Mouse (Mus musculus) thymus, postnatal 25 days (tissue): ENCODE results near the gene Tmie.

Source experiments
- DNase-seq: peaks from one replicate; pipeline ENCODE4 v3.0.0; 2022

The Tmie gene

DNA sequence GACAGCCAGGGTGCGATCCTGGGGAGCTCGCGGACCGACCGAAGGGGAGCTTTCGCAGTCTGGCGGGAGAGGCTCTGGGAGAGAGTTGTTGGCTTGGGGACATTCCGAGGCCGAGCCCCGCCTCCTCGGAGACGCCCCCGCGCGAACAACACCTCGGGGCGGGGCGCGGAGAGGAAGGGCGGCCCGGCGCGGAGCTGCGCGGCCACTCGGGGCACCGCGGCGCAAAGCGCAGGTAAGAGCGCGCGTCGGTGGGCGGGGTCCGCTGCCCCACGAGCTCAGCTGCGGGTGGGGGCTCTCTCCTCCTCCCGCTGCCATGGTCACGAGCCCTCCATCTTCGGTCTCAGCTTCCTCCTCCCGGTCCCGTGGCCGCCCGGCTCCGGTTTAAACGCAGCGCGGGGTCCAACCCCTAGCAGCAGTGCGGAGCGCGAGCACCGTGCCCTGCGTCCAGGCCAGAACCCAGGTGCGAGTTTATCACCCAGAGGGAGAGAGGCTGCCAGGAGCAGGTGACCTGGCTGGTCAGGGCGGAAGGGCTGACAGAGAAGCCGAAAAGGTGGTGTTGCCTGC, at the start of gene Tmie:
TSS of gene Tmie (minus strand) at position 116 of the 564 bp plus-strand sequence.
- DNase-seq, result peak; percentile 83

DNA sequence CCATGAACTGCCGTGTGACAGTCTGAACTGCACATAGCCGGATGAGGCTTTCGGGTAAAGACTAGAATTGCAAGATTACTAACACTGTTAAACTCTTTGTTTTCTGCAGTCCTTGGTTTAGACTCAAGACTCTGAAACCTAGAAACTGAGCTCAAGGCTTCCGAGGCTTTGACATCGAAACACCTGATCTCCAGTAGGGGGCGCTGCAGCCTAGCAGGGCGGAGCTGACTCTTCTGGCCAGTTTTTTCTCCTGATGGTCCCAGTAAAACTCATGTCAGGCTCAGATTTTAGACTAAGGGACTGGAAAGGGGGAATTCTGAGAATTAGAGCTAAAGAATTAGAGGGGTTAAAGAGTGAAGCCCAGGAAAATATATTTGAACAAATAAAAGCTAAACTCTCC, 42.8 kb upstream of the Tmie start:
- DNase-seq, result peak; percentile 86

- DNase-seq, result peak; percentile 70
Measured at GRCm38 (mm10) chr9:110920665-110921419, 40.9 kb upstream of the Tmie start.

GRCm38 (mm10) chr9:110916786-110917185, 36.9 kb upstream of the Tmie start, which contains the start of gene Fam240a:
TSS of gene Fam240a (minus strand) at chr9:110916861.
- DNase-seq, result no peak

DNA sequence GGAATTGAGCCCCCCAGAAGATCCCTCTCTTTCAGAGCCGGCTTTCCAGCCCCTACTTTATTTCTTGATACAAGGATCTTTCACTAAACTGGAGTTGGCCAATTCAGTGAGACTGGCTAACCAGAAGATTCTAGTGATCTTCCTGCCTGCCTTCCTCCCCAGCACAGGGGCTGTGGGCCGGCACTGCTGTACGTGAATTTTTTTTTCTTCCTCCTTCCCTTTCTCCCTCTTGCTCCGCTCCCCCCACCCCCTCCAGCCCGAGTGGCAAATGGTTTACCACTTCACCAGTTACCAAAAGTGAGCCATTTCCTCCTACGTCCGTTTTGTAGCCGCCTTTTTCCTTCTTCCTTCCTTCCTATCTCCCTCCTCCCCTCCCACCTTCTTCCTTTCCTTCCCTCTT, 35.6 kb upstream of the Tmie start:
- peak; percentile 47 for DNase-seq

DNA sequence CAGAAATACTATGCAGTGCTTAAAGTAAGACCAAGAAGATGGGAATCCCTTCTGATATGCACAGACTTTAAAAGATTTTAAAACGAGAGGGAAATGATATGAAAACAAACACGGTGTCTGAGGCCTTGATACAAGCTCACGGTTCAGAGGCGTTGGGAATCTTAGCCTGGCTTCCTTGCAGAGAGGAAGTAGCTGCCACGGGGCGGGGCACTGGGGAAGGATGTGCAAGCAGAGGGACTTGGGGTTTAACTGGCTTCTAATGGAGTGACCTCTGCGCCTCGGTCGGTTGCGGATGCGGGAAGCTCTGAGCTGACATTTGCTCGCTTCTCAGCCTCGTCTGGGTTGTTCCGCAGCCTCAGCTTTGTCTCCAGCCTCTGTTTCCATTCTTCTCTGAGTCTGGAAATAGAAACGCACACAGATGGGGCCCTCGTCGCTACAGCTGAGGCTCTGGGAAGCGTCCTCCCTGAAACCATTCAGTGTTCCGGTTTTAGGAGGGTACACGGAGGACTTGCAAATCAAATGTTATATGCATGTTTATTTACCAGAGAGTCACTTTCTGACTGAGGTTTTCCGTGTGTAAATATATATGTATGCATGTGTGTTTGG, 34.8 kb upstream of the Tmie start:
- peak; percentile 29 for DNase-seq

- peak; percentile 57 for DNase-seq
Measured at GRCm38 (mm10) chr9:110909371-110909967, 29.6 kb upstream of the Tmie start.

DNA sequence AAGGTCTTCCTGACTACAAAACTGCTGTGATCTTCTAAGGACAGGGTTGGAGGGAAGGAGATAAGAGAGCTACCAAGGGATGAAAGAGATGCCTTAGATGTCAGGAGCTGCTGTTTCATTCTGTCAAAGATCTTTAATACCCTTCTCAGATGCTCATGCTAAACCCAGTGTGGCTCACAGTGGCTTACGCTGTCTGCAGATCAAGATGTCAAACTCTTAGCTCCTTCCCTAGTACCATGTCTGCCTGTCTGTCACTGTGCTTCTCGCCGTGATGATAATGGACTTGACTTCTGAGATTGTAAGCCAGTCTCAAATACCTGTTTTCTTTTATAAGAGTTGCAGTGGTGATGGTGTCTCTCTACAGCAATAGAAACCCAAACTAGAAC, 28.7 kb upstream of the Tmie start:
- DNase-seq, result peak; percentile 60

DNA sequence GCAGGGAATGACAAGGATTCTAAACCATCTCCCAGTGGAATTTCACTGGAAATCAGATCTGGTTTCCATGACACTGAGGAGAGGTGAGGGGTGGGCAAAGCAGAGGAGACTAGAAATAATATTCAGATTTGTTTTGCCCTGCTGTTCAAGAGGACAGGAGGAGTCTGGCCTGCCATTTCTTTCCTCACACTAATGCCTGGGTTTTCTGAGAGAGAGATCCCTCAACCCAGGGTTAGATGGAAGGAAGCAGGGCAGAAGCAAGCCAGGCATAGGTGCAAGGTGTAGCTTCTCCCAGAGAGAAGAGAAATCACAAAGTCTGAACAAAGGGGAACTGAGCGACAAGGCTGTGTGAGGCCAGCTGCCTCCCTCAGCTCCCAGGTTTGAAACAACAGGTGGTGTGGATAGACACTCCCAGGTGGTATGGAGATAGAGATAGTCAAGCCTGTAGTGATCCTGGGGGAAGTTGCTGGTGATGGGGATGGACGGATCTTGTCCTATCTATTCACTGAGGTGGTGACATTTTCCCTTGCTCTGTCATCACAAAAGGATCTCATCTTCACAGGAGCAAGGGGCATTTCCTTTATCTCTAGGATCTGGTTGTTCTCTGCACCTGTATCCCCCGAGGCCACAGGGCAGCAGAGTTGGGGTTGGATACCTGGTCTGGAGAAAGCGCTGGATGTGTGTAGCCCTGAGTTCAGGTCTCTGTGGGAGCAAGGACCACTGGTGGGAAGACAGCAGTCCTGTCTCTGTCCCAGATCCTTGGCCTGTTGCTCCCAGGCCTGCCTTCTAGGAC, 28.1 kb upstream of the Tmie start:
- peak; percentile 67 for DNase-seq

DNA sequence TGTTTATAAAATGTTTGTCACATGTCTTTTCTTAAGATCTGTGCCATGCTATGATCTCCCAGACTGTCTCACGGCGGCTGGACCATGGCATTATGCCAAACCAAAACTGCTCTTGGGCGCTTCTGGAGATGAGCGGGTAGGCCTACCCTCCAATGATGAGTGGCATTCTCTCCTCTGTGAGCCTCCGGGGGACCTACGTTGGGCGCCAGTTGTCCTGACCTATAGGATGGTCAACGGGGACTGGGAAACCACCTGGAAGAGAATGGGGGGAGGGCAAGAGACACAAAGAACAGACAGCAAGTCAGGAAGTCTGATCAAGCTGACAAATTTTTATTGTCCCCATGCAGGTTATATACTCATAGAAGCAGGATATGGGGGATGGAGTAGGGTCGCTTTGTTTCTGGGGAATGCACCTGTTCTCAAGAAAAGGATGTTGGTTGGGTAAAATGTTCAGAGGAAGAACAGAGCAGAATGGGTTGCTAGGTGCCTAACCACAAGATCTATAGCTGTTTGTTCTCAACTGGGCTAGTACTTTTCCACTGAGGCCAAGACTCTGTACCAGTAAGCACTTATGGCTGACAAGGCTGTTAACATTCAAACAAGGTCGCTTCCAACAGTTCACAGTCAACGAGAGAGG, 27.4 kb upstream of the Tmie start:
- peak; percentile 69 for DNase-seq

DNA sequence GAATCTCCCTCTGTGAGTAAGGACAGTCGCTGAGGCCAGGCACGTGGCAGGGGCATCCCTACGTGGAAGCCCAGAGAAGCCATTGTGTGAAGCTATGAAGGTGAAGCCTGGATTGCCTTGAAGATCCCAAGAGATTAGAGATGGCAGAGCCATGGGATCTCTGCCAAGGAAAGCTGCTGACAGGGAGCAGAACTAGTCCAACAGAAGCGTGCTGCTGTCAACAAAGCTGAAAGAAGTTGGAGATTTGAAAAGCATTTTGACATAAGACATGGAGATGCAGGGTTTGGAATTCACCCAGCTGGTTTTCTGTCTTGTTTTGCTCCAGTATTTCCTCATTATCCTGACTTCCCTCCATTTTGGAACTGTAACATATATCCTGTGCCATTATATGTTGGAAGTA, 22.4 kb upstream of the Tmie start:
- no peak for DNase-seq

DNA sequence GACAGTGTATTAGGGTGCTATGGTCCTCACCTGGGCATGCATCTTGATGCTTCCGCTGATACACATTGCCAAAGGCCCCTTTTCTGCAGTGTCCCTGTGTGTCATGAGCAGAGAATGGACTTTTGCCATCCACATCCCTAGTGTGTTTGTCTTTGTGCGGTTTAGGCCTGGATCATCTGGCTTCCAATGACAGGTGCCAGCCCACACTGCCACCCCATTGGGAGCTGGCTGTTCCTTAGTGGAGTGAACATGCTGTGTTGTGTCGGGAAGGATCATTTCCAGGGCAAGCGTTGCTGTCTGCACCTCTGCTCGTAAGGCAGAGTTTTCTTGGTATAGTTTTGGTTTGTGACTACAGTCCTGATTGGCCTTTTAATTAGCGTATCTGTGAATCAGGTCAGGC, 21.3 kb upstream of the Tmie start:
- no peak for DNase-seq

DNA sequence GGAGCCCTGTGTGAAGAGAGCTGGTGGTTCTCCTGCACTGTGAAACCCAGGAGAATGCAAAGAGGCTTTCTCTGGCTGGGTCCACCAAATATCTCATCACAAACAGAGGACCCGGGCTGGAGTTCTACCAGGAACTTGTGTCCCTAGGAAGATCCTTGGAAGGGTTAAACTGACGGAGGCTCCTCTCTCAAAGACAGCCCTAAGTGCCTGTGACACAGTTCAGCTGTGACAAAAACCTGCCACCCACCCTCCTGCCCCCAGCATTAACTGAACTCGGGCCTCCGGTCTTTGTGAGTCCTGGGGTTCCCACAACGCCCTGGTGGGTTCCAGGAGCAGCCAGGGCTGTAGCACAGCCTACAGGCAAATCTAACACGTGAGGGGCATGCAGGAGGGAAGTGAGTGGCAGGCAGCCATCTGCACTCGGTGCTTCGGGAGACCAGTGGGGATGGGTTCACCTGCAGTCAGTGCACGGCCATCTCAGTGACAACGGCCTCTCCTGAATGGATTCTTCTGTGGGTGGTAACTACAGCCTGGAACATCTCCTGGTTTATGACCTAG, 19.6 kb upstream of the Tmie start:
- DNase-seq, result no peak

DNA sequence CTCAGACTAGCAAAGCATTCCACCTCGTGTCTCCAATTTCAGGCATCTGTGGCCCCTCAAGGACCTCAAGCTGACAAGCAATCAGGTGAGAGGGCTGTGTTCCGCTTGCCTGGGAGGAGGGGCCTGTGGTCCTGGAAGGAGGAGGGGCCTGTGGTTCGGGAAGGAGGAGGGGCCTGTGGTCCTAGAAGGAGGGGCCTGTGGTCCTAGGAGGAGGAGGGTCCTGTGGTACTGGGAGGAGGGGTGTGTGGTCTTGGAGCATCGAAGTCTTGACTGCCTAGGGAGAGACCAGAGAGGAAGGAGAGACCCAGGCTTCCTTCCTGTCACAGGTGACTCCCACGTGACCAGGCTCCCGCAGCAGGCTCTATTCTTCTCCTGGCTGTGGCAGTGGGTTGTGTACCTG, 16.7 kb upstream of the Tmie start:
- peak; percentile 95 for DNase-seq

DNA sequence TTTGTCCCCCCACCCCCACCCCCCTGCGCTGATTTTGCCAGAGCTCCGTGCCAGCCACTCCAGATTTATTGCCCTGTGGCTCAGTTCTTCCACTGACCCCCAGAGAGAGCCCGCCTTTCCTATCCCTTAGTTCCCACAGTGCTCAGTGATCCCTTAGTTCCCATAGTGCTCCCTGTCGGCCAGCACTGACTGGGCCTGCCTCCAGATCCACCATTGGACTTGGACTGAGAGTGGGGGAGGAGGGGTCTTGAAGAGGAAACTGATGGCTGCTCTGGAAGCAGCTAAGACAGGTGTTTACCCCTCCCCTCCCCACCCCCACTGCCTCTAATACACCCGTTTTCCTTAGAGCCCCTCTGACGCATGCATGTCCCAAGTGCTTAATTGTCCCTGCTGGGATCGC, 16.1 kb upstream of the Tmie start:
- no peak for DNase-seq

- DNase-seq, result peak; percentile 89
Measured at GRCm38 (mm10) chr9:110895507-110895906, 15.6 kb upstream of the Tmie start.

GRCm38 (mm10) chr9:110893429-110893828, 13.5 kb upstream of the Tmie start:
- DNase-seq, result no peak

- DNase-seq, result no peak
Measured at GRCm38 (mm10) chr9:110892552-110892951, 12.6 kb upstream of the Tmie start.

DNA sequence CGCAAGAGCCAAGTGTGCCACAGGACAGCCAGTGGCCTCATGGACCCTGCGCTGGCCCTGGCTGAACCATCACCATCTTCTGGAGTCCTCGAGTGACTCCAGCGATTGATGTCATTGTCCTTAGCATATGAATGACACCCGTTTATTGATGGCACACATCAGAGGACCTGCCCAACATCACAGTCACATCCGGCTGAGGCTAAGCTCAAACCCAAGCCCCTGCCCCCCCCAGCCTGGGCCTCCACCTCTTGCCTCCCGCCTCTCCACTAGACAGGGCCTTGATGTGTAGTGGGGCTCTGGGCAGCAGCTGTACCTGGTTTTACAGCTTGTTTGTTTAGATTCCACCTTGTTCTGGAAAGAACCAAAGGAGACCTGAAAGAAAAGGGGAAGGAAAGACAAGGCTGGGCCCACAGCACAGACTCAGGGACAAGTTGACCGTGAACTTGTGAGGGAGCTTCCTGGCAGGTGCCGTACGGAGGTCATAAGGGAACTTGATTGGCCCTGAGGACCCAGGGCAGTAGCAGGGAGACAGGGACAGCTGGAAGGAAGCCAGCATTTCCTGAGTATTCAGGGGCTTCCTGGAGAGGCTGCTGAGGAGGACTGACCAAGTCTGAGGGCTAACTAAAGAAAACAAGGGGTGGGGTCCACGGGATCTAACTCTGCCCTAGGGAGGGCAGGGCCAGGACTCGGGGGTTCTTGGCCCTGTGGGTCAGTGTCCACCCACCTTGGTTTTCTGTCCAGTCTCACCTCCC, 11.3 kb upstream of the Tmie start:
- DNase-seq, result peak; percentile 43

DNA sequence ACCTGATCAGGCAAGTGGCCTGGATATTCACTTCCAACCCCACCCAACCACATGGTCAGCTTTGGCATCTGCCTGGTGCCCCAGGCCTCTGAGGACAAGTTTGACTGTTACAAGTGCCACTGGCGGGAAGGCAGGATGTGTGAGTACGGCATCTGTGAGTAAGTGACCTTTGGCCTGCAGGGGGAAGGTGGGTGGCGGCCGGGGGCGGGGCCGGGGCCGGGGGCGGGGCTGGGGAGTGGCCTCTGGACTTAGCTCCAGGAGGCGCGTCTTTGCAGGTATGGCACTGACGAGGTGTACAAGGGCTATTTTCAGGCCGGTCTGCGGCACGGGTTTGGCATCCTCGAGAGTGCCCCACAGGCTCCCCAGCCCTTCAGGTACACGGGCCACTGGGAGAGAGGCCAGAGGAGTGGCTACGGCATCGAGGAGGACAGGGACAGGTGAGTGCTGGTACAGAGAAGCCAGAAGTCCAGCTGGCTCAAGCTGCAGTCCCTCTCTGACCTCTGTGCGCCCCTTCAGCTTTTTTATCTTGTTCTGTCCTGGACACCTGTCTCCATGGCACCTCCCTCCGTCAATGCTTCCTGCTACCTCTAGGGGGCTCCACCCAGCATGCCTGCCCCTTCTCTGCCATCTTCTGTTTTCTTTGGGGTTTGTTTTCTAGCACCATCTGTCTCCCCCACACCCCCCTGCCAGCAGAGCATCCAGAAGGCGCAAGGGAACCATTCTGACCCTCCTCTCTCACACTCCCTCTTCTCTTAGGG, 10.3 kb upstream of the Tmie start:
- peak; percentile 28 for DNase-seq

- no peak for DNase-seq
Measured at GRCm38 (mm10) chr9:110888935-110889334, 9.0 kb upstream of the Tmie start.
